Mouse (Mus musculus) forebrain, embryonic 14.5 days (tissue): ENCODE measurements around the gene Tmem138. TPM values are rescaled to one million over a fixed set of nuclear protein-coding genes. Genes with fewer than 3 reads are reported as not detected.

Experiments used
- ATAC-seq: fragments of 200-750 bp; cut with Nextera tagmentation; 2 replicates; pipeline ENCODE4 v1.8.0; 2017; ENCODE audit warnings: mild to moderate bottlenecking, moderate library complexity
- DNase-seq: peaks from one replicate; pipeline ENCODE4 v3.0.0-alpha.2; 2015; ENCODE audit warnings: low spot score
- H3K27ac ChIP-seq: fragments of 300-500 bp; sonication (generic); 2 replicates; pipeline ENCODE4 v1.5.1; 2014; ENCODE audit warnings: low read depth, mild to moderate bottlenecking, control low read depth, low read length, moderate library complexity
- H3K27me3 ChIP-seq: fragments of 300-500 bp; sonication (generic); replicated peaks from 2 replicates; pipeline ENCODE4 v1.6.1; 2014; ENCODE audit warnings: low read length, control low read depth, mixed read lengths; ENCODE audit not compliant: control insufficient read depth, insufficient read depth
- H3K36me3 ChIP-seq: fragments of 300-500 bp; sonication (generic); 2 replicates; pipeline ENCODE4 v1.6.1; 2014; ENCODE audit warnings: low read length, control low read depth; ENCODE audit not compliant: control insufficient read depth, insufficient read depth
- H3K4me1 ChIP-seq: fragments of 300-500 bp; sonication (generic); 2 replicates; pipeline ENCODE4 v1.6.1; 2014; ENCODE audit warnings: antibody characterized with exemption, low read length, control low read depth; ENCODE audit not compliant: control insufficient read depth, insufficient read depth
- H3K4me2 ChIP-seq: fragments of 300-500 bp; sonication (generic); 2 replicates; pipeline ENCODE4 v1.6.1; 2014; ENCODE audit warnings: mild to moderate bottlenecking, control low read depth, low read length
- H3K4me3 ChIP-seq: fragments of 300-500 bp; sonication (generic); 2 replicates; pipeline ENCODE4 v1.5.1; 2014; ENCODE audit warnings: low read depth, low read length, control low read depth
- H3K9ac ChIP-seq: fragments of 300-500 bp; sonication (generic); 2 replicates; pipeline ENCODE4 v1.6.1; 2014; ENCODE audit warnings: mild to moderate bottlenecking, low read length, control low read depth, moderate library complexity
- H3K9me3 ChIP-seq: fragments of 300-500 bp; sonication (generic); replicated peaks from 2 replicates; pipeline ENCODE4 v1.6.1; 2016; ENCODE audit warnings: low read length, control low read depth, mixed read lengths; ENCODE audit not compliant: control insufficient read depth
- WGBS: fragments of 180-500 bp; shearing (Covaris S2); extraction: QIAGEN DNeasy Blood & Tissue Kit; methylation state at CpG from one replicate; pipeline ENCODE4 v1.1.7; 2014; 5-methylcytosine and 5-hydroxymethylcytosine counted together
- polyA plus RNA-seq: library from polyadenylated mRNA; unstranded; fragments of >200 nt; fragmentation: Nextera tagmentation; extraction: Ambion mirVana; gene quantifications from 2 replicates; pipeline ENCODE4 v1.2.1, GENCODE M21; 2014

Tmem138 gene
- polyA plus RNA-seq, 1 experiment from 2014 or later = 49.9 TPM

- under 1% methylated on average over 68 of the region's 93 CpGs for WGBS
- Histone ChIP-seq H3K4me1 (peaks cover 18% of the 10 kb centered on the region), H3K4me3 (peak within 1 kb of the TSS; percentile 98), H3K27me3 (no peaks in the 10 kb centered on the region), H3K9ac (peak within 1 kb of the TSS; percentile 99), H3K27ac (peak within 1 kb of the TSS; percentile 94), H3K4me2 (peak within 1 kb of the TSS; percentile 78), H3K9me3 (no peaks in the 10 kb centered on the region), H3K36me3 (peaks cover 20% of the 10 kb centered on the region)
- ATAC-seq (peak; percentile 95), DNase-seq (peak; percentile 96)
Observed at GRCm38 (mm10) chr19:10525106-10525901, 51.9 kb downstream of the Tmem138 start, which contains the start of gene Cpsf7. Gene Cpsf7 (plus strand): TSS chr19:10525266.

- Histone ChIP-seq H3K4me3 (peak overlapping the region; percentile 98), H3K4me2 (peak overlapping the region; percentile 78), H3K4me1 (peaks cover 18% of the 10 kb centered on the region), H3K27me3 (no peaks in the 10 kb centered on the region), H3K9ac (peak overlapping the region; percentile 99), H3K27ac (peak overlapping the region; percentile 94), H3K36me3 (peaks cover 15% of the 10 kb centered on the region; the same call in 1 of the 2 replicates), H3K9me3 (no peaks in the 10 kb centered on the region)
- WGBS = 0% methylated on average over 19 of the region's 19 CpGs
- DNase-seq = no peak
- no peak for ATAC-seq
Observed at GRCm38 (mm10) chr19:10524784-10525105, 52.4 kb downstream of the Tmem138 start.

- 0 out of 2 replicates have a peak overlapping the region, but pooled peaks have one; percentile 98 for H3K4me3 ChIP-seq
- peaks cover 18% of the 10 kb centered on the region for H3K4me1 ChIP-seq
- 89% methylated on average over 5 of the region's 5 CpGs for WGBS
- H3K27me3 ChIP-seq = no peaks in the 10 kb centered on the region
- no peak overlapping the region for H3K9ac ChIP-seq
- H3K4me2 ChIP-seq = peak overlapping the region; percentile 78; the same call in 1 of the 2 replicates
- H3K36me3 ChIP-seq = peaks cover 10% of the 10 kb centered on the region; the same call in 1 of the 2 replicates
- no peak for ATAC-seq
- no peaks in the 10 kb centered on the region for H3K9me3 ChIP-seq
- no peak for DNase-seq
- H3K27ac ChIP-seq = no peak overlapping the region
Observed at GRCm38 (mm10) chr19:10523483-10524080, 53.6 kb downstream of the Tmem138 start.

GRCm38 (mm10) chr19:10521926-10522325 is 55.2 kb downstream of the Tmem138 start:
- H3K4me3 ChIP-seq = no peak overlapping the region
- WGBS = 94% methylated on average over 1 of the region's 1 CpGs
- peaks cover 7% of the 10 kb centered on the region for H3K36me3 ChIP-seq
- H3K9ac ChIP-seq = no peak overlapping the region
- H3K27me3 ChIP-seq = no peaks in the 10 kb centered on the region
- no peak overlapping the region for H3K4me2 ChIP-seq
- H3K9me3 ChIP-seq = no peaks in the 10 kb centered on the region
- no peak overlapping the region for H3K27ac ChIP-seq
- peaks cover 13% of the 10 kb centered on the region for H3K4me1 ChIP-seq
- ATAC-seq (no peak), DNase-seq (no peak)

Other genes starting within 250 kb of the Tmem138 start
- 5.8 and 6.1 TPM in 2 replicates for gene Syt7, start 188.3 kb downstream of the Tmem138 start, polyA plus RNA-seq
- gene Lrrc10b, start 119.9 kb downstream of the Tmem138 start, polyA plus RNA-seq = 0.49 and 0.76 TPM in 2 replicates
- 2.5 and 2.6 TPM in 2 replicates for gene Ppp1r32, start 94.4 kb downstream of the Tmem138 start, polyA plus RNA-seq
- 53.9 and 61.1 TPM in 2 replicates for gene Cpsf7, start 52.1 kb downstream of the Tmem138 start, polyA plus RNA-seq
- 69.2 and 70.4 TPM in 2 replicates for gene Sdhaf2, start 51.2 kb downstream of the Tmem138 start, polyA plus RNA-seq
- 54.5 and 70.1 TPM in 2 replicates for gene Tmem216, start 21.1 kb downstream of the Tmem138 start, polyA plus RNA-seq
- gene Cyb561a3, start 190 bp downstream of the Tmem138 start, polyA plus RNA-seq = 21.9 and 22.3 TPM in 2 replicates
- 283 and 296 TPM in 2 replicates for gene Ddb1, start 28.0 kb upstream of the Tmem138 start, polyA plus RNA-seq
- gene Tkfc, start 28.3 kb upstream of the Tmem138 start, polyA plus RNA-seq = 25.4 and 25.7 TPM in 2 replicates
- gene Vwce, start 56.9 kb upstream of the Tmem138 start, polyA plus RNA-seq = 0.19 and 0.26 TPM in 2 replicates
- not detected in 2 replicates for gene Pga5, start 100.7 kb upstream of the Tmem138 start, polyA plus RNA-seq
- gene Vps37c, start 111.4 kb upstream of the Tmem138 start, polyA plus RNA-seq = 31.9 and 36.4 TPM in 2 replicates
- 0.29 TPM in 1 of 2 replicates, not detected in the other for gene Cd5, start 161.6 kb upstream of the Tmem138 start, polyA plus RNA-seq